Mouse (Mus musculus) mammary gland, adult 2 months (tissue): ENCODE measurements around the gene Zic2. TPM values are rescaled to one million over a fixed set of nuclear protein-coding genes. Genes with fewer than 3 reads are reported as not detected.

Experiments used
- polyA plus RNA-seq: library from polyadenylated mRNA; depleted of rRNA; stranded (reverse); fragments of >200 nt; gene quantifications from 2 replicates; pipeline ENCODE4 v1.2.3, GENCODE M21; 2012; ENCODE audit warnings: low replicate concordance; rRNA removed

Zic2 gene
- polyA plus RNA-seq: 0.05 TPM in 1 of 2 replicates, not detected in the other

GRCm38 (mm10) chr14:122474891-122475556 is at the start of gene Zic2:
Gene Zic2 (plus strand): TSS chr14:122475435.

GRCm38 (mm10) chr14:122450496-122451382 is 24.5 kb upstream of the Zic2 start, which contains the start of gene Gm5089:
Gene Gm5089 (minus strand): TSS chr14:122451115.

GRCm38 (mm10) chr14:122464763-122465741 is 10.2 kb upstream of the Zic2 start, which contains the start of gene Zic5:
Gene Zic5 (minus strand): TSS chr14:122465677.

GRCm38 (mm10) chr14:122490441-122491328 is 15.4 kb downstream of the Zic2 start, which contains the start of gene Gm10837:
Gene Gm10837 (plus strand): TSS chr14:122490586.

Other genes with a start within 250 kb of the Zic2 start
- not detected in 2 replicates for gene Gm5089, start 24.3 kb upstream of the Zic2 start, polyA plus RNA-seq
- gene Zic5, start 9.8 kb upstream of the Zic2 start, polyA plus RNA-seq: not detected in 2 replicates
- gene Gm10837, start 15.2 kb downstream of the Zic2 start, polyA plus RNA-seq: not detected in 2 replicates
- 14.3 and 43.7 TPM in 2 replicates for gene Pcca, start 58.9 kb downstream of the Zic2 start, polyA plus RNA-seq